Mouse (Mus musculus): Measurements from ENCODE around the gene Astn2.

DNA sequence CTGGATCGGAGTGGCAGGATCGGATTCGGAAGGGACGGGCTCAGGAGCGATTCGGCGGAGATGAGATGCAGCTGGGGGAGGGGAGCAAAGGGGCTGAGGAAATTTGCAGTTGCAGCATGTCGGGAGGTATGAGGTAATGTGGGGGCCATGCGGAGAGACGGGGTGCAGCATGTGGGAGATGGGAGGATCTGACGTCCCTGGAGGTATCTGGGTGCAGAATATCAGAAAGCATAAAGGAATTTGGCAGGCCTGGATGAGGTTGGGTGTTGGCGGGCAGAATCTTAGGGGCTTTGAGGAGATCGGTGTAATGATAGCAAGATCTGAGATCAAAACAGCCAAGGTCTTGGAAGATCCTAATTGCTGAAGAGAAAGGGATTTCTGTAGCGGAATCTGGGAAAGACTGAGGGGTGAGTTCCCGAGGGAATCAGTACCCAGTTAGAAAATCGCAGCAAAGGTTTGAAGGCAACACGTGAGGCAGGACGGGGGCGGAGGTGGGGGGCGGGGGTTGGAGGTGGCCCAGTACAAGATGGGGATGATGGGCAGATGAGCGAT is 799.2 kb downstream of the Astn2 start:
- no peak for TF ChIP-seq CTCF (IDR thresholded peaks at IDR 0.05; ENCODE audit: borderline replicate concordance, control insufficient read depth, extremely low read depth, insufficient read depth, low read length, poor library complexity)
- no peak for TF ChIP-seq POLR2A (IDR thresholded peaks at IDR 0.05; ENCODE audit: control insufficient read depth, extremely low read depth, insufficient read depth, low read length, poor library complexity)
